Mouse (Mus musculus) cerebral cortex, adult 2 months (tissue): ENCODE results near the gene Msantd2.

Experiments
- WGBS: fragments of 180-500 bp; shearing (Covaris S2); methylation state at CpG from one replicate; pipeline ENCODE4 v1.1.7; 2018; 5-methylcytosine and 5-hydroxymethylcytosine counted together

Msantd2 gene

GRCm38 (mm10) chr9:37543869-37544440 lies 54.8 kb downstream of the Msantd2 start:
- WGBS, result 37% methylated on average over 12 of the region's 12 CpGs

DNA sequence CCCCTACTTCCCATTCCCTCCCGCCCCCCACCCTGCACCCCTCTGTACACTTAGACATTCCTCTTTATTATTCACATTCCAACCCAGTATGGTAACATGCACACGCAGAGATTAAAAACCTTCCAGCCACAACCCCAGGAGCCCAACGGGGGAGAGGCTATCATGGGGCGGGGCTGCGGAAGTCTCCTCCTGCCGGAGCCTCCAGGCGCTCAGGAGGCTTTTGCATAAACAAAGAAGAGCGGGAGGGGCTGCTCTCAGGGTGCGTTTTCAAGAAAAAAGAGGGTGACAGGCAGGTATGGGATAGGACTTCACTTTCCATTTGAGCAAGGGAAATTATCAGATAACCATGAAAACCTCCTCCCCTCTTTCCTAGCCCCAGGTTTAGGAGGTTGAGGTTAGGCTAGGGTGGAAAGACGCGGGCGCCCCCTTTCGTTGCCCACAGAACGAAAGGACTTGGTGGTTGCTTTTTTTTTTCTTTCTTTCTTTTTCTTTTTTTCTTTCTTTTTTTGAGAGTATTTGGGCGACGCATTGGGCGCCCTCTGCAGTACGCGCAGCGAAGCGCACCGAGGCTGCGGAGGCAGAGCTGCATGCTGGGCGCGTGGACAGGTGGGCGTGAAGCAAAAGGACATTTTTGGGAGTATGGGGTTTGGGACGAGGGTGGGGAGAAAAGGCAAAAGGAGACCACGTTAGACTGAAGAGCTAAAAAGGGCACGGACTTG lies 55.5 kb downstream of the Msantd2 start:
- 4% methylated on average over 29 of the region's 29 CpGs for WGBS

- 21% methylated on average over 17 of the region's 17 CpGs for WGBS
Measured at GRCm38 (mm10) chr9:37545166-37545610, 56.1 kb downstream of the Msantd2 start.

DNA sequence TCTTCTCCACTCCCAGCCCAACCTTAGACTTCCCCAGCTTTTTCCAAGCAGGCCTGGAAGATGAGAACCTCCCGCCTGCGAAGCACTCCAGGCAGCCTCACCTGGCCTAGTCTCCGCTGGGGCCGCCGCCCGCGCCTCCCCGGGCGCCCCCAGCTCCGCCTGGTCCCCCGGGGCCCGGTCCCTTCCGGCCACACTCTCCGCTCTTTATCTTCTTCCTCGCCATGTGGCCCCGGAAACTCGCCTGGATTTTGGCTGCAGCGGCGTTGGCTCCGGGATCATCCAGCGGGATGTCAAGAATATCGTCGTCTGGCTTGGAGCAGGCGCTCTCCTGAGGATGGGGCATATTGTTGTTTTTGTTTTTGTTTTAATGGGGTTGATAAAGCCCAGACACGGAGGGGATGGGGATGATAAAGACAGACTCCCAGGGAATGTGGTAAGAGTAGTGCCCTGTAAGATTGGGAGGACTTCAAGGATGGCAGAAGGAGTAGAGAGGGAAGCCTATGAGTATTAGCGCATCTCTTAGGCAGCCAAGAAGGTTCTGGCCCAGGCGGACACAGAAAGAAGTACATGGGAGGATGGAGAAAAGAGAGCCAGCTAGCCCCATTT lies 56.8 kb downstream of the Msantd2 start:
- WGBS, result 29% methylated on average over 27 of the region's 27 CpGs

DNA sequence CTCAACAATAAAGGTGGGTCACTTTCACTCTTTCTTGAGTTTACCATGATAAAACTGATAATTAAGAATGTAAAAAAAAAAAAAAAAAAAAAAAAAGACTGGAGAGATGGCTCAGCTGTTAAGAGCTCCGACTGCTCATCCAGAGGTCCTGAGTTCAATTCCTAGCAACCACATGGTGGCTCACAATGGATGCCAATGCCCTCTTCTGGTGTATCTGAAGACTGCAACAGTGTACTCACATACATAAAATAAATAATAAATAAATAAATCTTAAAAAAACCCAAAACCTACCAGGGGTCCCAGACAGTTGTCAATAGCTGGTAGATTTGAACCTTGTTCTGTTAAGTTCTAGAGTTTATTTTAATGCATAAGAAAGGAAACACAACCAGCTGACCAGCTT lies 57.8 kb downstream of the Msantd2 start:
- 54% methylated on average over 1 of the region's 1 CpGs for WGBS

- WGBS, result 31% methylated on average over 1 of the region's 1 CpGs
Measured at GRCm38 (mm10) chr9:37550435-37550834, 61.3 kb downstream of the Msantd2 start.

GRCm38 (mm10) chr9:37551751-37552531 lies 62.8 kb downstream of the Msantd2 start:
- WGBS, result 4% methylated on average over 23 of the region's 23 CpGs

GRCm38 (mm10) chr9:37552536-37553293 lies 63.6 kb downstream of the Msantd2 start, which contains the start of gene Nrgn:
Gene Nrgn (minus strand): TSS chr9:37552904.
- 4% methylated on average over 31 of the region's 31 CpGs for WGBS

DNA sequence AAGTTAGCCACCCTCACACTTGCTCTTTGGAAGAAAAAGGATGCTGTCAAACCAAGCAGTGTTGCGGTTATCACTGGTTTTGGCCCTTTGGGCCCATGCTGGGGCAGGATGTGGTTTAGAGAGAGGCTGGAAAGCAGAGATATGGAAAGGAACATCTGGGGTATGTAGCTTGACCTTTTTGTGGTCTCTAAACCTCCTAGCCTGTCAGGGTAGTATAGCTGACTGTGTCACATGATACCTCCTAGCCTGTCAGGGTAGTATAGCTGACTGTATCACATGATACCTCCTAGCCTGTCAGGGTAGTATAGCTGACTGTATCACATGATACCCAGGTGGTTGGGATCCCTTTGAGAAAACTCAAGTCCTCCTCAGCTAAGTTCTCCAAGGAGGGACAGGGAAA lies 65.2 kb downstream of the Msantd2 start:
- WGBS, result 68% methylated on average over 1 of the region's 1 CpGs

GRCm38 (mm10) chr9:37554838-37555748 lies 66.0 kb downstream of the Msantd2 start, which contains the start of gene Siae:
Gene Siae (plus strand): TSS chr9:37555698.
- WGBS, result 19% methylated on average over 7 of the region's 7 CpGs

DNA sequence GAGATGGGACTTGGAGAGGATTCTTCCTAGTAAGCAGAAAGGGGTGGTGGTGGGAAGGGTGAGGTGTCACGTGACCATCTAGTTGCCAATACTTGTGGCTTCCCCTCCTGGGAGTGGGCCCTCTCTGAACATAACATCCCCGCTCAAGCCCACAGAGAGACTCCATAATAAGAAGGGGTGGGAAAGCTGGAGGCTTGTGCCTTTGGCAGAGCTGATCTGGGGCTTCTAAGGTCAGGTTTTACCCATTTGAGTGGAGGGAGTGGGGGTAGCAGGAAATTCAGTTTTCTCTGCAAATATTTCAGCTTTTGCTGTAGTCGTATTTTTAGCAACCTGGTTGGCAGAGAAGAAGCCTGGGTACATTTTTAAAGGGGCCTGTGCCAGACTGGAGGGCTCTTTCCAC lies 67.2 kb downstream of the Msantd2 start:
- 34% methylated on average over 3 of the region's 3 CpGs for WGBS

DNA sequence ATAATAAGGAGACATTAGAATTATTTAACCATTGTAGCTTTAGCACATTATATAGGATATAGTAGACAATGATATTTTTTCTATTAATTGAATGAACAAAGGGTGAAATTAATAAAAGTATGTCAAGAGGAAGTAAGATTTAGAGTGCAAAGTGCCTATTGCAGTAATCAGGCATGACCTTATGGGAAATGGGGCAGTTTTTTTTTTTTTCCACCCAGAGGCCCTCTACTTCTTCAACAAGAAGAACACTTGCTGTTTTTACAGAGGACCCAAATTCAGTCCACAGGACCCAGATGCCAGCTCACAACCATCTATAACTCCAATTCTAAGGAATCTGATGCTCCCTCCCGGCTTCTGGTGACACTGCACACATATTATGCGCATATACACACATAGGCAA lies 71.5 kb downstream of the Msantd2 start:
- WGBS, result 71% methylated on average over 2 of the region's 2 CpGs

- 80% methylated on average over 1 of the region's 1 CpGs for WGBS
Measured at GRCm38 (mm10) chr9:37563805-37564204, 74.7 kb downstream of the Msantd2 start.

DNA sequence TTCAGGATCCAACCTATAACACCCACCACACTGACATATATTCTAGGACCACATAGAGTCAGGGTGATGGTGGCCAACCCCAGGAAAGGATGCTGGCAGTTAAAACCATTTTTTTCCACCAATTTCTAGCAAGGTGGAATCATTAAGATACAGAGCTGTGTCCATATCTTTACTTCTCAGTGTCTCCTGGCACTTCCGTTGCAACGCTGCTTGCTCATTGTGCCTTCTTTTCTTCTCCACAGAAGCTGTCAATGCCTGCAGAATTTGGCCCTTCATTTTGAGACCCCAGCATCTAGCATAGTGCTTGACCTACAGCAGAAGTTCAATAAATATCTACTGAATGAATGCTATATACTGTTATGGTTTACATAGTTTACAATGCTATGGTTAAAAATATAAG lies 77.9 kb downstream of the Msantd2 start:
- 57% methylated on average over 2 of the region's 2 CpGs for WGBS

DNA sequence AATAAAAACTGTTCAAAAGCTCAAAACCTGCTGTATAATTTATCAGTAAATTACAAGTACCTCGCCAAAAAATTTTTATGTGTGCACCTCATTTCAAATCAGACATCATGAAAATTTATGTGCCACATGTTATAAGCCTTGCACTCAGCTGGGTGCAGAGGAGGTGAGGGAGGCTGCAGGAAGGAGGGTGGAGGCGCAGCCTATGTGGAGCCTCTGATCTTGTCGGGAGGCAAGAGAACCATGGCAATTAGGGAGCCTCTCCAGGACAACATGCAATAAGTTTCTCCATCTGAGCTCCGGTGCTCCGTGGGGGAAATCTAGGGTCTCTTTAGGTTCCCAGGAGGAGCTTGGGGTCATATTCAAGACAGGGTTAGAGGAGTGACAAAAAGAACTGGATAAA lies 78.3 kb downstream of the Msantd2 start:
- 39% methylated on average over 5 of the region's 5 CpGs for WGBS

- WGBS, result 17% methylated on average over 15 of the region's 15 CpGs
Measured at GRCm38 (mm10) chr9:37567892-37568604, 78.9 kb downstream of the Msantd2 start.

- WGBS, result 28% methylated on average over 4 of the region's 4 CpGs
Measured at GRCm38 (mm10) chr9:37568605-37569214, 79.6 kb downstream of the Msantd2 start.

GRCm38 (mm10) chr9:37569231-37569835 lies 80.2 kb downstream of the Msantd2 start:
- WGBS, result 66% methylated on average over 2 of the region's 2 CpGs
